Comparison of ENCODE assay signal across 9 mouse cellular contexts in the genomic region with DNA sequence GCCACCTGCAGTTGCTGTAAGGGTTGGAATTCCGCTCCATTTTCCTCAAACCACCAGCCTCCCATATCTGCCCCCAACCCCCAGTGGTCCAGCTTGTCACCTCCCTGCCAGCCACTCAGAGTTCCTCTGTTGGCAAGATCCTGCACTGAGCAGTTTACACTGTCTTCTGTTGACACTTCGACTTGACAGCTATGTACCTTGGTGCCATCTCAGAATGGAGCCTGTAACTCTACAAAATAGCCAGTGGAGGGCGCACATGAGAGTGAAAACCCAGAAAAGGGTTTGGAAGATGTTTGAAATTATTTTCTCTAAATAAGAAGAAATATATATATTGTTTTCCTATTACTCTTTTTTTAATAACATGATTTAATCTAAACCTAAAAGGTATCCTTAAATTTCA. TPM values are rescaled to one million over a fixed set of nuclear protein-coding genes. Genes with fewer than 3 reads are reported as not detected.
DNase-seq lines count a peak whose midpoint lies in the region; ATAC-seq lines count a peak whose summit lies in the region.
"Had no signal": no experiment of that assay in that cellular context is flagged by ENCODE, and none has a peak within 500 bp of the region (broad histone marks: within the 10 kb centered on the region; RNA-seq: fewer than 3 reads in every experiment).

No protein-coding gene starts in this region.

- H3K9me3 ChIP-seq in embryonic facial prominence, embryonic 11.5 days (replicated peaks; ENCODE audit: control insufficient read depth, low read length): no peaks in the 10 kb centered on the region
- no peaks in the 10 kb centered on the region for H3K9me3 ChIP-seq in embryonic facial prominence, embryonic 10.5 days
- no peaks in the 10 kb centered on the region for H3K9me3 ChIP-seq in liver, embryonic 11.5 days (ENCODE audit: control insufficient read depth, low read length)

- no peak overlapping the region for H3K27ac ChIP-seq in embryonic facial prominence, embryonic 11.5 days (replicated peaks; ENCODE audit: low read depth, low read length)
- no peak overlapping the region for H3K27ac ChIP-seq in embryonic facial prominence, embryonic 10.5 days (replicated peaks)
- no peak overlapping the region for H3K27ac ChIP-seq in liver, embryonic 11.5 days (ENCODE audit: low read depth, low read length)

- no peaks in the 10 kb centered on the region for H3K27me3 ChIP-seq in embryonic facial prominence, embryonic 11.5 days (ENCODE audit: control insufficient read depth, insufficient read depth, low read length)
- H3K27me3 ChIP-seq in embryonic facial prominence, embryonic 10.5 days (replicated peaks; ENCODE audit: low read depth, poor library complexity, severe bottlenecking): peaks cover 9% of the 10 kb centered on the region; the same call in 1 of the 2 replicates
- H3K27me3 ChIP-seq in liver, embryonic 11.5 days (replicated peaks; ENCODE audit: control insufficient read depth, insufficient read depth, low read length): peaks cover 4% of the 10 kb centered on the region; the same call in 1 of the 2 replicates

- H3K9ac ChIP-seq in embryonic facial prominence, embryonic 11.5 days (replicated peaks; ENCODE audit: low read length): no peak overlapping the region
- no peak overlapping the region for H3K9ac ChIP-seq in liver, embryonic 11.5 days (ENCODE audit: low read depth, low read length)

- H3K4me1 ChIP-seq in embryonic facial prominence, embryonic 11.5 days (ENCODE audit: control insufficient read depth, insufficient read depth, low read length): no peaks in the 10 kb centered on the region
- no peaks in the 10 kb centered on the region for H3K4me1 ChIP-seq in embryonic facial prominence, embryonic 10.5 days
- H3K4me1 ChIP-seq in liver, embryonic 11.5 days (replicated peaks; ENCODE audit: control insufficient read depth, insufficient read depth, low read length): no peaks in the 10 kb centered on the region

- no peaks in the 10 kb centered on the region for H3K36me3 ChIP-seq in embryonic facial prominence, embryonic 11.5 days (replicated peaks; ENCODE audit: control insufficient read depth, insufficient read depth, low read depth, low read length)
- H3K36me3 ChIP-seq in embryonic facial prominence, embryonic 10.5 days (replicated peaks): no peaks in the 10 kb centered on the region
- no peaks in the 10 kb centered on the region for H3K36me3 ChIP-seq in liver, embryonic 11.5 days (ENCODE audit: control insufficient read depth, insufficient read depth, low read length)

- no peak overlapping the region for H3K4me2 ChIP-seq in embryonic facial prominence, embryonic 11.5 days (ENCODE audit: low read depth, low read length)
- H3K4me2 ChIP-seq in liver, embryonic 11.5 days: no peak overlapping the region

- no peak overlapping the region for H3K4me3 ChIP-seq in embryonic facial prominence, embryonic 11.5 days (ENCODE audit: low read depth, low read length)
- H3K4me3 ChIP-seq in embryonic facial prominence, embryonic 10.5 days: no peak overlapping the region
- no peak overlapping the region for H3K4me3 ChIP-seq in liver, embryonic 11.5 days (ENCODE audit: low read depth, low read length)

- DNase-seq in embryonic facial prominence, embryonic 11.5 days (ENCODE audit: low spot score): peak; percentile 46
- no peak for DNase-seq in embryonic facial prominence, embryonic 10.5 days (ENCODE audit: low spot score)
- DNase-seq in liver: peak; percentile 16
- DNase-seq in liver, embryonic 11.5 days (ENCODE audit: low spot score): no peak
- peak; percentile 56 for DNase-seq in ZHBTc4 (ENCODE audit: low read depth, low spot score)
- DNase-seq in lung, postnatal 14 days: peak; percentile 27
- DNase-seq in layer of hippocampus, adult 11-12 months (ENCODE audit: low spot score): no peak
- DNase-seq in urinary bladder, postnatal 36 days (ENCODE audit: low spot score in 2 of 2): no peak
- DNase-seq: kidney, adult 18-20 months had no signal

- ATAC-seq in embryonic facial prominence, embryonic 11.5 days (replicated peaks; ENCODE audit: insufficient number of reproducible peaks, low FRiP score, low TSS enrichment, low read depth): no peak
- no peak for ATAC-seq in liver, embryonic 11.5 days (replicated peaks; ENCODE audit: low FRiP score)

- WGBS in embryonic facial prominence, embryonic 11.5 days: 51% methylated on average over 3 of the region's 3 CpGs
- WGBS in embryonic facial prominence, embryonic 10.5 days: 44% methylated on average over 3 of the region's 3 CpGs
- WGBS in liver, embryonic 11.5 days: 42% methylated on average over 3 of the region's 3 CpGs

RNA-seq across cellular contexts. Expression of a gene that starts 24.4 kb away (rescaled TPM):
- polyA plus RNA-seq in embryonic facial prominence, embryonic 11.5 days (2014; fragmentation: Nextera tagmentation; extraction: Ambion mirVana): 0.49 and 0.86 TPM in 2 replicates
- 0.61 and 1.4 TPM in 2 replicates for polyA plus RNA-seq in embryonic facial prominence, embryonic 10.5 days (2016; fragmentation: Nextera tagmentation; extraction: Ambion mirVana)
- 0.45 and 0.57 TPM in 2 replicates for polyA plus RNA-seq in liver, embryonic 11.5 days (2014; fragmentation: Nextera tagmentation; extraction: Ambion mirVana)

RNA-seq across cellular contexts. Expression of a gene that starts 34.3 kb away (rescaled TPM):
- polyA plus RNA-seq in embryonic facial prominence, embryonic 11.5 days (2014; fragmentation: Nextera tagmentation; extraction: Ambion mirVana): 15.4 and 20.3 TPM in 2 replicates
- 12.9 and 13.1 TPM in 2 replicates for polyA plus RNA-seq in embryonic facial prominence, embryonic 10.5 days (2016; fragmentation: Nextera tagmentation; extraction: Ambion mirVana)
- polyA plus RNA-seq in liver, embryonic 11.5 days (2014; fragmentation: Nextera tagmentation; extraction: Ambion mirVana): 22.5 and 25.2 TPM in 2 replicates

Comparison
In these comparisons a context has a peak if more than half of its experiments do, and no peak if none do; other contexts are left out.
1. DNase-seq: peak in embryonic facial prominence, embryonic 11.5 days (single experiment), liver (single experiment), ZHBTc4 (single experiment) and lung, postnatal 14 days (single experiment); none in embryonic facial prominence, embryonic 10.5 days (single experiment), liver, embryonic 11.5 days (single experiment), layer of hippocampus, adult 11-12 months (single experiment) and urinary bladder, postnatal 36 days (0 of 2).